Mouse (Mus musculus): ENCODE data around the gene Enho.

DNA sequence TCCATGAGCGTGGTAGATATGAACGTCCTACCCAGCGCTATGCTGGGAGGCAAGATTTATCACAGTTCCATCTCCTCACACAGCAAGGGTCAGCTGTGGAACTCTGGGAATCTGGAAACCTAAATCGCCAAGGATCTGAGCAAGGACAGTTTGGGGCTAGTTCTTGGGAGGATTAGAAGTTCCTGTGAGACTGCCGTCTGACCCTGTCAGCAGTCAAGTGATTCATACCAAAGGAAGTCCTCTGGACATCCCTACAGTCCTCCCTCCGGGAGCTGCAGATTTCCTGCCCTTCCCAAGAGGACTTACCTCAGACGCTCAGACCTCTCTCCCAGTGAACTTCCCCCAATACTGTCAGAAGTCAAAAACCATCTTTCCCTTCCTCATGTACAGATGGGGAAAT lies 3.8 kb downstream of the Enho start:
- TF ChIP-seq CTCF (conservative IDR thresholded peaks at IDR 0.05; ENCODE audit: low read length) (no peak), POU5F1 (IDR thresholded peaks at IDR 0.05; ENCODE audit: borderline replicate concordance, low read length) (no peak), NANOG (IDR thresholded peaks at IDR 0.05; ENCODE audit: borderline replicate concordance, low read length) (no peak)
